Mouse (Mus musculus): Measurements from ENCODE around the gene Itk. TPM values are rescaled to one million over a fixed set of nuclear protein-coding genes. Genes with fewer than 3 reads are reported as not detected.

The Itk gene
- polyA plus RNA-seq, 1 experiment from 2014 or later = 0.05 TPM

DNA sequence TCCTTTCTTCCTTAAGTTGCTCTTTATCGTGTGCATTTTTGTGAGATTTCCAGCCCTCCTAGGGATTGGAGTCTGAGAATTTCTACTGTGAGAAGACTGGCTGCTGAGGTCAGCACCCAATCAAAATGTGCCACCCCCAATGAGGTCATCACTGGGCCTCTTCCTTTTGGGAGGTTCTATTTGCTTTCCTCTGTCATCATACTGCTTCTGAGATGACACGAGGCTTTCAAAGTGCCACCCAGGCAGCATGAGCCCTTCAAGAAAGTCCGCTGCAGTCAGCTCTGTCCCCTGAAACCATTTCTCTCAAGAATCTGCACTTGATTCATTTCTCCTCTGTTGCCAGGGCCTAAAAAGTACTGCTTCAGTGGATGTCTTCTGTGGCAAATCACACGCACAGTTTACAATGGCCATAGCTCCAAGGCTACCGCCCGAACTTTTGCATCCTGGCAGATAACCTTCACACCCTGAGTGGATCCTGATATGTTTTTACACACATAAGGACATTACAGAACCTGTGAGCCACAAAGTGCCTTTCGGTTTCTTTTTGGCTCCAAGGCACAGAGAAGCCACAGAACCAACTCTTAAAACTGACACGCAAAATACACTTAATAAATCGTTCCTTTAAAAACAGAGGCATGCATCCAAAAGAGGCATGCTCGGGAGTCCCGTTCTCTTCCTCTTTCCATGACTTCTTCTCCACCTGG, 80.9 kb downstream of the Itk start:
- WGBS = 95% methylated on average over 11 of the region's 11 CpGs
- Histone ChIP-seq H3K27me3 (replicated peaks; ENCODE audit: low read depth, poor library complexity, severe bottlenecking) (peaks cover 24% of the 10 kb centered on the region), H3K4me1 (peaks cover 46% of the 10 kb centered on the region), H3K4me3 (no peak overlapping the region), H3K36me3 (replicated peaks) (no peaks in the 10 kb centered on the region), H3K27ac (replicated peaks) (no peak overlapping the region), H3K9me3 (no peaks in the 10 kb centered on the region)
- DNase-seq (ENCODE audit: low spot score) = no peak

DNA sequence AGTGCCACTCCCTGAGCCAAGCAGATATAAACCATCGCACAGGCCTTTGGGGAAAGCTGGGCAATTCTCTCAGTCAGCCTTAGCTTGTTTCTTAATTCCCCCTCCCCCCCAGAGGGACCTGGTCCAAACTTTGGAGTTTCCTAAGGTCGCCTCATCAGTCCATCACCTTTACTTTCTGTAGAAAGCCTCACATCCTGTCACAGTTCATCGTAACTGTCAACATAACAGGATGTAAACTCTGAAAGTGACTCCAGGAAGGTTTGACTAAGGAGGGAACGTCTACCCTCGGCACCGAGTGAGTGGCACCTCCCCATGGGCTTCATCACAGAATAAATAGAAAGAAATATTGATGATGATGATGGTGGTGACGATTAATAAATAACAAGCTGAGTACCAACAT, 81.5 kb downstream of the Itk start:
- WGBS = 91% methylated on average over 7 of the region's 7 CpGs

DNA sequence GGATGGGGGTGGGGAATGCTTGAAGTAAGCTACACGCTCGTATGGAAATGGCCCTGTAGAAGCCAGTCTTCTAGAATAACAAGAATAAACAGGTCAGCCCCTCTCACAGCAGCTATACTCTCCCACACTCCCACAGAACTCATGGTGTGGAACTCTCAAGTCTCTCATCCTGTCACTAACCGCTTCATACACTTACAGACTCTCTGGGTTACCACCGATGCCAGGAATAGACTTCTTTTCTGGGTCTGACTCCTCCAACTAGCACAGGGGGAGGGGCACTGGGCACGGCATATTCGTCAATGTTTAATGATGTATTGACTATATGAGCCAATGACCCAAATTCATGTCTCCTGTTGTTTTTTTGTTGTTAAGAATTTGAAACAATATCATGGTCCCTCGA, 82.5 kb downstream of the Itk start:
- Histone ChIP-seq H3K9me3 (no peaks in the 10 kb centered on the region), H3K4me1 (peaks cover 35% of the 10 kb centered on the region), H3K27ac (replicated peaks) (no peak overlapping the region), H3K36me3 (replicated peaks) (no peaks in the 10 kb centered on the region), H3K4me3 (no peak overlapping the region), H3K27me3 (replicated peaks; ENCODE audit: low read depth, poor library complexity, severe bottlenecking) (peaks cover 23% of the 10 kb centered on the region)
- WGBS = 94% methylated on average over 7 of the region's 7 CpGs
- DNase-seq (ENCODE audit: low spot score) = no peak

More for the DNA sequence above, 81.5 kb downstream of the Itk start:
- no peak for DNase-seq (ENCODE audit: low spot score)
- Histone ChIP-seq H3K4me1 (peaks cover 45% of the 10 kb centered on the region), H3K4me3 (no peak overlapping the region), H3K27ac (replicated peaks) (no peak overlapping the region), H3K27me3 (replicated peaks; ENCODE audit: low read depth, poor library complexity, severe bottlenecking) (peaks cover 24% of the 10 kb centered on the region), H3K36me3 (replicated peaks) (no peaks in the 10 kb centered on the region), H3K9me3 (no peaks in the 10 kb centered on the region)

DNA sequence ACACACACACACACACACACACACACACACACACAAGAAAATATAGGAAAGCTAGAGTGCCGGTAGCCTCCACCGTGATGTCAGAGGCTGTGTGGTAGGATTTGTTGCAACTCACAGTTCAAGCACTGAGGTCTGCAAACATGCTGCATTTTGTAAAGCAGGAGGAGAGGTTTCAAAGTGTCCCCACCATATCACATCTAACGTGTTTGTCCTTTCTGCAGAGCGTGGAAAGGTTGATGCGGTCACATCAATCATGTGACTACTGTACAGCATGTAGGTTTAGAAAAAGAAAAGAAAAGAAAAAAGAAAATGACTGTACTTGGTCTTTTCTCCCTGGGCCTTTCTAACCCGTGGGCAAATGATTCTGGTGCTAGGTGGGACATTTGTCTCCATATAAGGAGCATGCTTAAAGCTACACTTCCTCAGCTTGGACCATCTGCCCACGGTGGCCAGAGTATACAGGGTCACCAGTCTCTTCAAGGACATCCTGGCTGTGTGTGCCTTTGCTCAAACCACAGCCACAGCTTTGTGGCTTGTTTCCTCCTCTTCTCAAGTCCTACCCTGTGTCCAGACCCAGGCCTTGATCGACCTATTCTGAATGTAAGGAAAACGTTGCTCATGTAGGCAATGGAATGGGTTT, 83.3 kb downstream of the Itk start:
- Histone ChIP-seq H3K4me3 (no peak overlapping the region), H3K9me3 (no peaks in the 10 kb centered on the region), H3K4me1 (peaks cover 27% of the 10 kb centered on the region), H3K27ac (replicated peaks) (no peak overlapping the region), H3K36me3 (replicated peaks) (no peaks in the 10 kb centered on the region), H3K27me3 (replicated peaks; ENCODE audit: low read depth, poor library complexity, severe bottlenecking) (peaks cover 15% of the 10 kb centered on the region)
- WGBS = 87% methylated on average over 9 of the region's 9 CpGs
- DNase-seq (ENCODE audit: low spot score) = no peak

DNA sequence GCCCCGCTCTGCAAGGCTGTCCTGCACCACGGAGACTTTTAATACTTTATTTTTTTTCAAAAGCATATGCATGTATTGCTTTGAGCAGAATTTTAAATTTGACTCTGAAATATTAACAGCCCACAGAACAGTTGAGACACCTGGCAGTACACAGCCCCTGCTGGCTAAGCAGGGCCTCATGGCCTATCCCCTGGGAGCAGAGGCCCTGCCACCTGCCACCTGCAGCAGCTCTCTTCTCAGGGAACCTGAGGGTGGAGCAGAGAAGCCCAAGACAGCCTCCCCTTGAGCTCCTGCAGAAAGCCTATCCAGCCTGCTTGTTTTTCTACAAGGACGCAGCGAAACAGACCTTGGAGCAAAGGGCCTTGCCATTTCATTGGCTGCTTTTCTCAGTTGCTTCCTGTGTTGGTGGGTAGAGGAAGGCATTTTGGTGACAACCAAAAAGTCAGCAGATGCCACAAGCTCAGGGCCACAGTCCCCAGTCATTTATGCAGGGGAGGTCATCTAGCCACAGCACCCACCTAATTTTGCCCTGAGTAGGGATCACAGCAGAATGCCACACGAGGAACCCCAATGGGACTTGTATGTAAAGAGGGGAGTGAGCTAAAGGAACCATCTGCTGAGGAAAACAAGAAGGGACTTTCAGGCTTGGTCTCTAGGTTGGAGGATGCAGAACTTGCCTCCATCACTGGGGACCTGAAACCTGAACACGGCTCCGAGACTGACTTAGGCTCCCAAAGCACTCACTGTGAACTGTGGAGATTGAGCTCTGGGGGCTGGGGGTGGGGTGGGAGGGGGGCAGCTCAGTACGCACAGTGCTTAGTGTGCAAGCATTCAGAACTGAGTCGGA, 84.2 kb downstream of the Itk start:
- Histone ChIP-seq H3K4me1 (peaks cover 18% of the 10 kb centered on the region), H3K36me3 (replicated peaks) (no peaks in the 10 kb centered on the region), H3K9me3 (no peaks in the 10 kb centered on the region), H3K4me3 (no peak overlapping the region), H3K27ac (replicated peaks) (no peak overlapping the region), H3K27me3 (replicated peaks; ENCODE audit: low read depth, poor library complexity, severe bottlenecking) (peaks cover 6% of the 10 kb centered on the region)
- WGBS = 89% methylated on average over 9 of the region's 9 CpGs
- no peak for DNase-seq (ENCODE audit: low spot score)

DNA sequence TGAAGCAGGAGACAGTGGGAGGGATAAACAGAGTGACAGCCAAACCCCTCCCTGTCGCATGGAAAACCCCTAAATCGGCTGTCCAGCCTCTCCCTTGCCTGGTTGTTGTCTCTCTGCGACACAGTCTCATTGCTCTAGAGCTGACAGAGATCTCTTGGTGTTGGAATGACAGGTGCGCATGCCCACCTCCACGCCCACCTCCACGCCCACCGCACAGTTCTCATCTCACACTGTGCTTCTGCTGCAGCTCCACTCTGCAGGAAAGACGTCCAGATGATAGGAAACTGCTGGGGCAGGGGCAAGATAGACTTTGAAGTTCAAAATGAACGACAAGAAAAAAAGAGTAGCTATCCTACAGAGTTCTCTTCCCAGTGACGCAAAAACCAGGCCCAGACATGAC, 85.2 kb downstream of the Itk start:
- DNase-seq (ENCODE audit: low spot score) = no peak
- peaks cover 12% of the 10 kb centered on the region for H3K4me1 ChIP-seq
- H3K27ac ChIP-seq (replicated peaks) = no peak overlapping the region
- H3K27me3 ChIP-seq (replicated peaks; ENCODE audit: low read depth, poor library complexity, severe bottlenecking) = no peaks in the 10 kb centered on the region
- WGBS = 84% methylated on average over 10 of the region's 10 CpGs
- no peaks in the 10 kb centered on the region for H3K36me3 ChIP-seq (replicated peaks)
- no peaks in the 10 kb centered on the region for H3K9me3 ChIP-seq
- no peak overlapping the region for H3K4me3 ChIP-seq

DNA sequence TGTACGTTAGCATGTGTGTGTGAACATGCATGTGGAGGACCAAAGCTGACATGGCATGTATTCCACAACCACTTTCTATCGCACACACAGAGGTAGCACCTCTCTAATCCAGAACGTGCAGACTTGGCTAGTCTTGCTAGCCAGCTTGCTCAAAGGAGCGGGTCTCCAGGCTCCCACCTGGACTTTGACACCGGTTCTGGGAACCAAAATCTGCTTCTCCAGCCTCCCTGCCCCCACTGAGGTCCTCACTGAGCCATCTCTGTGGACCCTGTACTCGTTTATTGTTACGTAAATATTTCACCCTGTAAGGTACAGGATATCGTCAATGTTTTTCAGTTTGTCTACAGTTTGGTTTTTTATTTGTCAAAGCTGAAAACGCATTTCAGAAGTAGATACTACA, 86.8 kb downstream of the Itk start:
- no peak for DNase-seq (ENCODE audit: low spot score)
- Histone ChIP-seq H3K9me3 (no peaks in the 10 kb centered on the region), H3K27me3 (replicated peaks; ENCODE audit: low read depth, poor library complexity, severe bottlenecking) (no peaks in the 10 kb centered on the region), H3K4me1 (peaks cover 14% of the 10 kb centered on the region; the same call in 1 of the 2 replicates), H3K27ac (replicated peaks) (no peak overlapping the region), H3K4me3 (no peak overlapping the region), H3K36me3 (replicated peaks) (no peaks in the 10 kb centered on the region)
- 93% methylated on average over 9 of the region's 9 CpGs for WGBS

DNA sequence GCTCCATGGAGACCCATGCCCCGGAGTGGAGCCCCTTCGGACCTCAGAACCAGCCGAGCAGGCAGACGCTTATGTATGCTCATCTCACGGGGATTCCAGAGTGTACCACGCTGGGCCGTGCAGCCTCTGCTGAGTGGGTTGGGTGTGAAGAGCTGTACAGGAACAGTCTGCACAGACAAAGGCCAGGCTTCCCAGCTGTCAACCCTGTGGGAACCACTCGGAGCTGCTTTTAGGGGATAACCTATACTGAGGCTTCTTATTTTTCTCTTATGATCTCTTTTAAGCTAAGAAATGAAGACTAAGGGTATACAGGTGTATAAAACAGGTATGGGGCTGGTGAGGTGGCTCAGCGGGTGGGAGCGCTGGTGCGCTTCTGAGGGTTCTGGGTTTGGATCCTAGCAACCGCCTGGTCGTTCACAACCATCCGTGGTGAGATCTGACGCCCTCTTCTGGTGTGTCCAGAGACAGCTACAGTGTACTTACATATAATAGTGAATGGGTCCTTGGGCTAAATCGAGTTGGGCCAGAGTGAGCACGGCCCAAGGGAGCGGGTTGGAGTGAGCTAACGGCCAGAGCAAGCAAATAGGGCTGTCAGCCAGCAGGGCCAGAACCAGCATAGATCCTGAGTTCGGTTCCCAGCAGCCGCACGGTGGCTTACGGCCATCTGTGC, 87.6 kb downstream of the Itk start:
- DNase-seq (ENCODE audit: low spot score) = no peak
- no peaks in the 10 kb centered on the region for H3K36me3 ChIP-seq (replicated peaks)
- WGBS = 88% methylated on average over 23 of the region's 23 CpGs
- H3K27ac ChIP-seq (replicated peaks) = no peak overlapping the region
- H3K9me3 ChIP-seq = no peaks in the 10 kb centered on the region
- H3K27me3 ChIP-seq (replicated peaks; ENCODE audit: low read depth, poor library complexity, severe bottlenecking) = no peaks in the 10 kb centered on the region
- peaks cover 14% of the 10 kb centered on the region; the same call in 1 of the 2 replicates for H3K4me1 ChIP-seq
- H3K4me3 ChIP-seq = no peak overlapping the region

DNA sequence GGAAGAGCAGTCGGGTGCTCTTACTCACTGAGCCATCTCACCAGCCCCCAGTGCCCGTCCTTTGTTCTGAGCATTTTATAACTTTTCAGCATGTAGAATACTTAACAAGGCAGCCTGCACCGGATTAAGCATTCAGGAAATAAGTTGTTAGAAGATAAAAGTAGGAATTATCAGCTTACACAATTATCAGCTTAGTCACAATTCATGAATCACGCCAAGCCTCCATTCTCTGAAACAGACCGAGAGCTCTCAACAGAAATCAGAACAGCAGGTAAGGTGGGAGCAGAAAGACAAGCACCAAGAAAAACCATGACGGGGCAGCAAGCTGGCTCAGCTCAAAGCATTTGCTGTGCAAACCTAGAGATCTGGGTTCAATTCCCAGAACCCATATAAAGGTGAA, 89.4 kb downstream of the Itk start:
- Histone ChIP-seq H3K9me3 (no peaks in the 10 kb centered on the region), H3K27ac (replicated peaks) (no peak overlapping the region), H3K4me3 (no peak overlapping the region), H3K36me3 (replicated peaks) (no peaks in the 10 kb centered on the region), H3K27me3 (replicated peaks; ENCODE audit: low read depth, poor library complexity, severe bottlenecking) (no peaks in the 10 kb centered on the region), H3K4me1 (peaks cover 10% of the 10 kb centered on the region; the same call in 1 of the 2 replicates)
- WGBS = 73% methylated on average over 6 of the region's 6 CpGs
- no peak for DNase-seq (ENCODE audit: low spot score)

DNA sequence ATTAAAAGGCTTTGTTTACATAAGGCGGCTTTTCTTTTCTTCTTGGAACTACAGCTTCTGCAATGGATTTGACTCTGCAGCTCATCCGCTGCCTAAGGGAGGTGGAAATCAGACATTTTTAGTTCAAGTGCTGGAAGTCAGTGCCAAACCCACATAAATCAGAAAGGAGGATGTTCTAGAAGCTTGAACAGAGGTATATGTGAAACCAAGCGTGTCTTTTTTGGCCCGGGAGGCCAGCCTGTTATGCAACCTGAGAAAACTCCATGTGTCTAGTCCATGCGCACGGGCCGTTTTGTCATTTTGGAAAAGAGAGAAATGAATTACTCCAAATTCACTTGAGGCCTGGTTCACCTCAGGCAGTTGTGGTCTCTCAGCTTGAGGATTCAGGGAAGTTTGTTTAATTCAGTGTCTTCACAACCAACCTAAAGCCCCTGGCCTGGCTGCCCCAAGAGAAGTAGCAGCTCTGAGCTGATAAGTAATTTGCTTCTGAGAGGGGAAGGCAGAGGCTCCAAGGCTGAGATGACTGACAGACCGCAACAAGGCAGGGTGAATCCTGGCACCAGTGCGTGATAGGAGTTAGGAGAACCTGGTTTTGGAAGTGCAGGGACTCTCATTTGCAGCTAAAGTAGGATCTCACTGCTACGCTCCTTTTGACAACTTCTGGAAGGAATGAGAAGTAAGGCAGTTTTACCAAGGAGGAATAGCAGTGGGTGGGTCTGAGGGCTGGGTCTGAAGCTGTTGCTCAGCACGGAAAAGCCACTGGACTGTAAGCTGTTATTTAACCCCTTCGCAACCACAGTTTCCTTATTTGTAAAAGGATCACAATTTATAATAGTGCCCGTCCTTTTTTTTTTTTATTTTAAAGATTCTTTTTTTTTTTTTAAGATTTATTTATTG, 90.2 kb downstream of the Itk start:
- Histone ChIP-seq H3K27me3 (replicated peaks; ENCODE audit: low read depth, poor library complexity, severe bottlenecking) (no peaks in the 10 kb centered on the region), H3K27ac (replicated peaks) (no peak overlapping the region), H3K4me3 (no peak overlapping the region), H3K36me3 (replicated peaks) (no peaks in the 10 kb centered on the region), H3K4me1 (0 out of 2 replicates have a peak, but pooled peaks cover 8% of the 10 kb centered on the region), H3K9me3 (no peaks in the 10 kb centered on the region)
- 78% methylated on average over 13 of the region's 13 CpGs for WGBS
- DNase-seq (ENCODE audit: low spot score) = no peak

DNA sequence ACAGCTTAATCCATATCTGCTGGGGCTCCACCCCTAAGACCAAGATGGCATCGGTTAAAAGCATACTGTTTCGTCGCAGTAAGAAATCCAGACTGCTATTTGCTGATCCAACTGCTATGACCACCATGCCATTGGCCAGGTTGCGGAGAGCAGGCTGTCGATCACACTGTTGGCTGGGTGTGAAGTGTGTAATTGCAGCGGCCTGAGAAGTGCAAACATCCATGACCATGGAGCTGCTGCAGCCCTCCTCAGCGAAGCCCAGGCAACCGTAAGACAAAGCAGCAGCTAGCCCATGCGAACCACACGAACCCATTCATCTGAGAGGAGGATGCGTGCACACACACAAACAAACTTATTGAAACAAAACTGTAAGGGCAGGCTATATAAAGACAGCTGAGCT, 94.9 kb downstream of the Itk start:
- no peak for DNase-seq (ENCODE audit: low spot score)
- Histone ChIP-seq H3K27me3 (replicated peaks; ENCODE audit: low read depth, poor library complexity, severe bottlenecking) (no peaks in the 10 kb centered on the region), H3K9me3 (no peaks in the 10 kb centered on the region), H3K27ac (replicated peaks) (no peak overlapping the region), H3K36me3 (replicated peaks) (no peaks in the 10 kb centered on the region), H3K4me1 (peaks cover 21% of the 10 kb centered on the region), H3K4me3 (no peak overlapping the region)
- 91% methylated on average over 11 of the region's 11 CpGs for WGBS
